In genomic region chr19:37018931-37019330, GRCm38 (mm10) we compare ENCODE assay signal across 9 mouse cellular contexts.
DNase-seq lines count a peak whose midpoint lies in the region; ATAC-seq lines count a peak whose summit lies in the region.
"Had no signal": no experiment of that assay in that cellular context is flagged by ENCODE, and none has a peak within 500 bp of the region (broad histone marks: within the 10 kb centered on the region; RNA-seq: fewer than 3 reads in every experiment).

No protein-coding gene starts in this region.

- H3K27me3 ChIP-seq in kidney, embryonic 15.5 days, result no peaks in the 10 kb centered on the region
- H3K27me3 ChIP-seq in embryonic facial prominence, embryonic 13.5 days, result no peaks in the 10 kb centered on the region
- H3K27me3 ChIP-seq in intestine, embryonic 15.5 days (replicated peaks), result no peaks in the 10 kb centered on the region
- H3K27me3 ChIP-seq in midbrain, embryonic 16.5 days (ENCODE audit: control insufficient read depth, insufficient read depth, low read depth, low read length), result no peaks in the 10 kb centered on the region
- H3K27me3 ChIP-seq: Patski had no signal

- H3K36me3 ChIP-seq in kidney, embryonic 15.5 days, result peaks cover 4% of the 10 kb centered on the region; the same call in 1 of the 2 replicates
- H3K36me3 ChIP-seq in embryonic facial prominence, embryonic 13.5 days, result peaks cover 12% of the 10 kb centered on the region
- no peaks in the 10 kb centered on the region for H3K36me3 ChIP-seq in intestine, embryonic 15.5 days
- 0 out of 2 replicates have a peak, but pooled peaks cover 2% of the 10 kb centered on the region for H3K36me3 ChIP-seq in midbrain, embryonic 16.5 days (ENCODE audit: control insufficient read depth, insufficient read depth, low read length)

- peak overlapping the region; percentile 45 for H3K4me3 ChIP-seq in kidney, embryonic 15.5 days (replicated peaks)
- peak overlapping the region; percentile 46 for H3K4me3 ChIP-seq in embryonic facial prominence, embryonic 13.5 days
- H3K4me3 ChIP-seq in intestine, embryonic 15.5 days (replicated peaks), result peak overlapping the region; percentile 41; the same call in 1 of the 2 replicates
- H3K4me3 ChIP-seq in midbrain, embryonic 16.5 days (ENCODE audit: low read depth, low read length), result peak overlapping the region; percentile 37

- H3K27ac ChIP-seq in kidney, embryonic 15.5 days, result no peak overlapping the region
- H3K27ac ChIP-seq in embryonic facial prominence, embryonic 13.5 days, result no peak overlapping the region
- no peak overlapping the region for H3K27ac ChIP-seq in intestine, embryonic 15.5 days
- no peak overlapping the region for H3K27ac ChIP-seq in midbrain, embryonic 16.5 days (ENCODE audit: low read length)

- H3K9me3 ChIP-seq in kidney, embryonic 15.5 days (replicated peaks), result 0 out of 2 replicates have a peak, but pooled peaks cover 2% of the 10 kb centered on the region
- 0 out of 2 replicates have a peak, but pooled peaks cover 6% of the 10 kb centered on the region for H3K9me3 ChIP-seq in embryonic facial prominence, embryonic 13.5 days
- no peaks in the 10 kb centered on the region for H3K9me3 ChIP-seq in intestine, embryonic 15.5 days
- H3K9me3 ChIP-seq in midbrain, embryonic 16.5 days (replicated peaks; ENCODE audit: control insufficient read depth, low read length, poor library complexity, severe bottlenecking), result peaks cover 13% of the 10 kb centered on the region; the same call in 1 of the 2 replicates

- H3K4me2 ChIP-seq in kidney, embryonic 15.5 days, result peak overlapping the region; percentile 66
- peak overlapping the region; percentile 60 for H3K4me2 ChIP-seq in embryonic facial prominence, embryonic 13.5 days
- peak overlapping the region; percentile 73 for H3K4me2 ChIP-seq in intestine, embryonic 15.5 days (replicated peaks)
- H3K4me2 ChIP-seq in midbrain, embryonic 16.5 days (ENCODE audit: low read length), result peak overlapping the region; percentile 56

- WGBS in kidney, embryonic 15.5 days, result 55% methylated on average over 5 of the region's 5 CpGs
- 35% methylated on average over 5 of the region's 5 CpGs for WGBS in embryonic facial prominence, embryonic 13.5 days
- 55% methylated on average over 5 of the region's 5 CpGs for WGBS in intestine, embryonic 15.5 days
- WGBS in midbrain, embryonic 16.5 days, result 61% methylated on average over 5 of the region's 5 CpGs

- peaks cover 8% of the 10 kb centered on the region; the same call in 1 of the 2 replicates for H3K4me1 ChIP-seq in kidney, embryonic 15.5 days
- H3K4me1 ChIP-seq in embryonic facial prominence, embryonic 13.5 days, result peaks cover 10% of the 10 kb centered on the region; the same call in 1 of the 2 replicates
- H3K4me1 ChIP-seq in intestine, embryonic 15.5 days (replicated peaks), result peaks cover 7% of the 10 kb centered on the region; the same call in 1 of the 2 replicates
- peaks cover 9% of the 10 kb centered on the region; the same call in 1 of the 2 replicates for H3K4me1 ChIP-seq in midbrain, embryonic 16.5 days (ENCODE audit: control insufficient read depth, insufficient read depth, low read length)

- no peak for ATAC-seq in kidney, embryonic 15.5 days (replicated peaks; ENCODE audit: low FRiP score)
- no peak for ATAC-seq in embryonic facial prominence, embryonic 13.5 days (ENCODE audit: insufficient number of reproducible peaks, insufficient read depth, low FRiP score, low TSS enrichment, low read depth)
- ATAC-seq in intestine, embryonic 15.5 days, result peak; percentile 27
- ATAC-seq in midbrain, embryonic 16.5 days, result 0 out of 2 replicates have a peak, but pooled peaks have one; percentile 11
- ATAC-seq: Patski had no signal

- 0 out of 2 replicates have a peak overlapping the region, but pooled peaks have one; percentile 39 for H3K9ac ChIP-seq in kidney, embryonic 15.5 days
- H3K9ac ChIP-seq in embryonic facial prominence, embryonic 13.5 days, result peak overlapping the region; percentile 54; the same call in 1 of the 2 replicates
- peak overlapping the region; percentile 26; the same call in 1 of the 2 replicates for H3K9ac ChIP-seq in intestine, embryonic 15.5 days
- 0 out of 2 replicates have a peak overlapping the region, but pooled peaks have one; percentile 46 for H3K9ac ChIP-seq in midbrain, embryonic 16.5 days (ENCODE audit: low read depth, low read length)

- no peak for DNase-seq in kidney, adult 18-20 months
- no peak for DNase-seq in right cerebral cortex, postnatal 4 days
- no peak for DNase-seq in frontal cortex, postnatal 10 days (ENCODE audit: low spot score in 2 of 2)
- no peak for DNase-seq in layer of hippocampus, adult 9-10 months (ENCODE audit: low spot score)

Comparison
In these comparisons a context has a peak if more than half of its experiments do, and no peak if none do; other contexts are left out.
1. ATAC-seq: peak in intestine, embryonic 15.5 days (single experiment) and midbrain, embryonic 16.5 days (single experiment); none in kidney, embryonic 15.5 days (single experiment) and embryonic facial prominence, embryonic 13.5 days (single experiment).
2. Peak in every context shown above with its lines, with median percentiles within 50 percentile points of each other: H3K4me2 ChIP-seq, H3K4me3 ChIP-seq and H3K9ac ChIP-seq.